Mouse (Mus musculus): ENCODE measurements around the gene Ltbp1.

DNA sequence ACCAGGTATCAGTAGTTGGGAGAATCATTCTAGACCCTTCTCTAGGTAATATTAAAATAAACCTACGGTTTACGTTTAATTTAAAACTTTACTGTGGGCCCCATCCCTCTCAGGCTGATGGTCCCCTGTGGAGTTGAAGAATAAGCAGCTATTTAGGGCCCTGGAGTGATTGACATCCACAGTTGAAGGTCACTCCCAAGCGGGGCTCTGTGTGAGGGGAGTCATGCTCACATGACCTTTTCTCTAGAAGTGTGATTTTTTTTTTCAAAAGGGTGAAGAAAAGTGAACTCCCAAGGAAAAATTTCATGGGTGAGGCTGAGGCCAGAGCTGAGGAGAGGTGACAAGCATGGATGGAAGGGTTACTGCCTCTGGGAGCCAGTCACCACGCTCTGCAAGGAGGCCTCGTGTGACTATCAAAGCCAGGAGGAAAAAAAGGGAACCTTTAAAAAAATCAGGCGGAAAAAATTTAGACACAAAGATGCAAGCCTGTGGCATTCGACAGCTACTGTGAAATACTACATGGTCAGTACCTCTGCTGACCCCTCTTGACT, 38.0 kb upstream of the Ltbp1 start:
- TF ChIP-seq CTCF (IDR thresholded peaks at IDR 0.05; ENCODE audit: extremely low read depth, insufficient read depth, low read length) (no peak), POLR2A (IDR thresholded peaks at IDR 0.05; ENCODE audit: extremely low read depth, insufficient read depth, low read length) (no peak)
